Mouse (Mus musculus) midbrain, embryonic 10.5 days (tissue): Measurements from ENCODE around the gene Tmem212. TPM values are rescaled to one million over a fixed set of nuclear protein-coding genes. Genes with fewer than 3 reads are reported as not detected.
A peak's percentile ranks its signal among the peaks of the same experiment; 100 is the strongest.

Experiments
- DNase-seq: peaks from one replicate; pipeline ENCODE4 v3.0.0-alpha.2; 2017; ENCODE audit warnings: low spot score
- H3K27ac ChIP-seq: fragments of 300-500 bp; sonication (generic); replicated peaks from 2 replicates; pipeline ENCODE4 v1.5.1; 2016; ENCODE audit warnings: mild to moderate bottlenecking
- H3K27me3 ChIP-seq: fragments of 300-500 bp; sonication (generic); 2 replicates; pipeline ENCODE4 v1.6.1; 2016; ENCODE audit warnings: low read depth, mild to moderate bottlenecking; ENCODE audit not compliant: poor library complexity, severe bottlenecking
- H3K36me3 ChIP-seq: fragments of 300-500 bp; sonication (generic); 2 replicates; pipeline ENCODE4 v1.6.1; 2016; ENCODE audit warnings: mild to moderate bottlenecking, moderate library complexity
- H3K4me1 ChIP-seq: fragments of 300-500 bp; sonication (generic); 2 replicates; pipeline ENCODE4 v1.6.1; 2016
- H3K4me3 ChIP-seq: fragments of 300-500 bp; sonication (generic); 2 replicates; pipeline ENCODE4 v1.5.1; 2016; ENCODE audit warnings: mild to moderate bottlenecking, moderate library complexity
- H3K9me3 ChIP-seq: fragments of 300-500 bp; sonication (generic); replicated peaks from 2 replicates; pipeline ENCODE4 v1.6.1; 2016; ENCODE audit warnings: mild to moderate bottlenecking
- WGBS: fragments of 180-500 bp; shearing (Covaris S2); methylation state at CpG from one replicate; pipeline ENCODE4 v1.1.7; 2016; 5-methylcytosine and 5-hydroxymethylcytosine counted together
- polyA plus RNA-seq: library from polyadenylated mRNA; unstranded; fragments of >200 nt; fragmentation: Nextera tagmentation; extraction: Ambion mirVana; gene quantifications from 2 replicates; pipeline ENCODE4 v1.2.1, GENCODE M21; 2016

Gene Tmem212
- polyA plus RNA-seq, 1 experiment from 2014 or later = not detected

- no peaks in the 10 kb centered on the region for H3K9me3 ChIP-seq
- 5% methylated on average over 5 of the region's 5 CpGs for WGBS
- peaks cover 64% of the 10 kb centered on the region for H3K4me1 ChIP-seq
- DNase-seq = peak; percentile 57
- peak overlapping the region; percentile 78 for H3K27ac ChIP-seq
- H3K36me3 ChIP-seq = no peaks in the 10 kb centered on the region
- 0 out of 2 replicates have a peak overlapping the region, but pooled peaks have one; percentile 16 for H3K4me3 ChIP-seq
- no peaks in the 10 kb centered on the region for H3K27me3 ChIP-seq
Observed at GRCm38 (mm10) chr3:27859161-27859561, 37.0 kb downstream of the Tmem212 start.

- no peaks in the 10 kb centered on the region for H3K9me3 ChIP-seq
- no peaks in the 10 kb centered on the region for H3K36me3 ChIP-seq
- H3K4me3 ChIP-seq = no peak overlapping the region
- peak overlapping the region; percentile 78 for H3K27ac ChIP-seq
- DNase-seq = no peak
- no peaks in the 10 kb centered on the region for H3K27me3 ChIP-seq
- WGBS = 27% methylated on average over 5 of the region's 5 CpGs
- H3K4me1 ChIP-seq = peaks cover 59% of the 10 kb centered on the region
Observed at GRCm38 (mm10) chr3:27858441-27859115, 37.6 kb downstream of the Tmem212 start.

- Histone ChIP-seq H3K27me3 (no peaks in the 10 kb centered on the region), H3K36me3 (no peaks in the 10 kb centered on the region), H3K4me3 (no peak overlapping the region), H3K27ac (no peak overlapping the region), H3K4me1 (peaks cover 36% of the 10 kb centered on the region), H3K9me3 (peaks cover 9% of the 10 kb centered on the region; the same call in 1 of the 2 replicates)
- WGBS = 88% methylated on average over 2 of the region's 2 CpGs
- no peak for DNase-seq
Observed at GRCm38 (mm10) chr3:27856288-27856687, 39.9 kb downstream of the Tmem212 start.

- Histone ChIP-seq H3K4me1 (peaks cover 19% of the 10 kb centered on the region), H3K27me3 (no peaks in the 10 kb centered on the region), H3K36me3 (no peaks in the 10 kb centered on the region), H3K4me3 (no peak overlapping the region), H3K9me3 (peaks cover 9% of the 10 kb centered on the region; the same call in 1 of the 2 replicates), H3K27ac (no peak overlapping the region)
- no peak for DNase-seq
- 85% methylated on average over 5 of the region's 5 CpGs for WGBS
Observed at GRCm38 (mm10) chr3:27854431-27855180, 41.6 kb downstream of the Tmem212 start.

- WGBS = 84% methylated on average over 5 of the region's 5 CpGs
- no peak for DNase-seq
Observed at GRCm38 (mm10) chr3:27843266-27843665, 52.9 kb downstream of the Tmem212 start.

GRCm38 (mm10) chr3:27842856-27843255 is 53.3 kb downstream of the Tmem212 start:
- H3K27ac ChIP-seq = no peak overlapping the region
- no peaks in the 10 kb centered on the region for H3K27me3 ChIP-seq
- H3K4me3 ChIP-seq = no peak overlapping the region
- H3K36me3 ChIP-seq = no peaks in the 10 kb centered on the region
- H3K9me3 ChIP-seq = no peaks in the 10 kb centered on the region
- no peak for DNase-seq
- 73% methylated on average over 5 of the region's 5 CpGs for WGBS
- no peaks in the 10 kb centered on the region for H3K4me1 ChIP-seq

More at GRCm38 (mm10) chr3:27843266-27843665, 52.9 kb downstream of the Tmem212 start:
- Histone ChIP-seq H3K4me3 (no peak overlapping the region), H3K36me3 (no peaks in the 10 kb centered on the region), H3K27me3 (no peaks in the 10 kb centered on the region), H3K27ac (no peak overlapping the region), H3K4me1 (no peaks in the 10 kb centered on the region), H3K9me3 (no peaks in the 10 kb centered on the region)

GRCm38 (mm10) chr3:27840311-27840710 is 55.9 kb downstream of the Tmem212 start:
- 76% methylated on average over 9 of the region's 9 CpGs for WGBS
- no peaks in the 10 kb centered on the region for H3K27me3 ChIP-seq

GRCm38 (mm10) chr3:27839795-27840194 is 56.4 kb downstream of the Tmem212 start:
- Histone ChIP-seq H3K4me3 (no peak overlapping the region), H3K27ac (no peak overlapping the region), H3K27me3 (no peaks in the 10 kb centered on the region), H3K36me3 (no peaks in the 10 kb centered on the region), H3K9me3 (no peaks in the 10 kb centered on the region), H3K4me1 (no peaks in the 10 kb centered on the region)
- DNase-seq = no peak
- WGBS = 79% methylated on average over 3 of the region's 3 CpGs

More at GRCm38 (mm10) chr3:27840311-27840710, 55.9 kb downstream of the Tmem212 start:
- Histone ChIP-seq H3K4me1 (no peaks in the 10 kb centered on the region), H3K36me3 (no peaks in the 10 kb centered on the region), H3K27ac (no peak overlapping the region), H3K4me3 (no peak overlapping the region), H3K9me3 (no peaks in the 10 kb centered on the region)
- no peak for DNase-seq

- H3K27ac ChIP-seq = no peak overlapping the region
- H3K4me3 ChIP-seq = no peak overlapping the region
- DNase-seq = no peak
- no peaks in the 10 kb centered on the region for H3K9me3 ChIP-seq
- no peaks in the 10 kb centered on the region for H3K36me3 ChIP-seq
- H3K4me1 ChIP-seq = no peaks in the 10 kb centered on the region
- no peaks in the 10 kb centered on the region for H3K27me3 ChIP-seq
- 90% methylated on average over 9 of the region's 9 CpGs for WGBS
Observed at GRCm38 (mm10) chr3:27839231-27839630, 56.9 kb downstream of the Tmem212 start.

- H3K4me1 ChIP-seq = no peaks in the 10 kb centered on the region
- 90% methylated on average over 3 of the region's 3 CpGs for WGBS
- DNase-seq = no peak
- H3K27me3 ChIP-seq = no peaks in the 10 kb centered on the region
- H3K4me3 ChIP-seq = no peak overlapping the region
- H3K9me3 ChIP-seq = peaks cover 4% of the 10 kb centered on the region; the same call in 1 of the 2 replicates
- no peaks in the 10 kb centered on the region for H3K36me3 ChIP-seq
- H3K27ac ChIP-seq = no peak overlapping the region
Observed at GRCm38 (mm10) chr3:27836297-27836696, 59.9 kb downstream of the Tmem212 start.

GRCm38 (mm10) chr3:27835786-27836185 is 60.4 kb downstream of the Tmem212 start:
- no peak overlapping the region for H3K4me3 ChIP-seq
- no peaks in the 10 kb centered on the region for H3K4me1 ChIP-seq
- 93% methylated on average over 8 of the region's 8 CpGs for WGBS
- H3K9me3 ChIP-seq = peaks cover 4% of the 10 kb centered on the region; the same call in 1 of the 2 replicates
- H3K36me3 ChIP-seq = no peaks in the 10 kb centered on the region
- DNase-seq = no peak
- no peak overlapping the region for H3K27ac ChIP-seq
- no peaks in the 10 kb centered on the region for H3K27me3 ChIP-seq

GRCm38 (mm10) chr3:27828755-27829154 is 67.4 kb downstream of the Tmem212 start:
- no peak for DNase-seq
- Histone ChIP-seq H3K4me3 (no peak overlapping the region), H3K9me3 (peaks cover 4% of the 10 kb centered on the region; the same call in 1 of the 2 replicates), H3K27me3 (no peaks in the 10 kb centered on the region), H3K27ac (no peak overlapping the region), H3K4me1 (no peaks in the 10 kb centered on the region), H3K36me3 (no peaks in the 10 kb centered on the region)
- WGBS = 81% methylated on average over 3 of the region's 3 CpGs

- WGBS = 80% methylated on average over 3 of the region's 3 CpGs
Observed at GRCm38 (mm10) chr3:27827236-27827635, 68.9 kb downstream of the Tmem212 start.

More at GRCm38 (mm10) chr3:27827236-27827635, 68.9 kb downstream of the Tmem212 start:
- no peaks in the 10 kb centered on the region for H3K4me1 ChIP-seq
- H3K9me3 ChIP-seq = peaks cover 4% of the 10 kb centered on the region; the same call in 1 of the 2 replicates
- H3K27ac ChIP-seq = no peak overlapping the region
- no peak overlapping the region for H3K4me3 ChIP-seq
- DNase-seq = no peak
- no peaks in the 10 kb centered on the region for H3K36me3 ChIP-seq
- no peaks in the 10 kb centered on the region for H3K27me3 ChIP-seq
